In the genomic region with DNA sequence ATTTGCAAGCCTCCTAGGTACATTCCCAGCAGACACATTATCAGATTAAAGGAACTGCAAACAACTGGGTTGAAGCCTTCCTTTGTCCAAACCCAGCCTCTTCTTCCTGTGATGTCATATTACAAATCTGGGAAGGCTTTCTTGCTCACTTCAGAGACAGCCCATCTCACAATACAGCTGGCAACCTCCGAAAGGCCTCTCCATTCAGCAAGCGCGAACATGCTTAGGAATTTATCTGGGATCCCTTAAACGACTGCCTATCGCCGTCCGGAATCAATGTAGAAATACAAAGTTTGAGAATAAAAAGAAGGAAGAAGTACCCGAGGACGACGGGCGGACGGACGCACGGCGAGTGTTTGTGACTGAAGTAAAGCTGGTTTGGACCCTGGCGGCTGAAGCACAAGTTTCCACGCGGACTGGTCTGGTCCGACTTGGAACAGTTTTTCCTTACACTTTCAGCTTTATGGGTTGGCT, we compare ENCODE assay signal across 8 mouse cellular contexts. TPM values are rescaled to one million over a fixed set of nuclear protein-coding genes. Genes with fewer than 3 reads are reported as not detected.
A peak's percentile ranks its signal among the peaks of the same experiment; 100 is the strongest.
DNase-seq lines count a peak whose midpoint lies in the region; ATAC-seq and TF ChIP-seq lines count a peak whose summit lies in the region.

TSS of gene Lpar6 (plus strand) at position 48 of the 474 bp plus-strand sequence.

- peak; percentile 67 for DNase-seq in CD4-positive helper T cell, adult 2 months (ENCODE audit: low read depth, low spot score)
- peak; percentile 33 for DNase-seq in WW6 (ENCODE audit: low read depth, low spot score)
- DNase-seq in heart, postnatal 0 days (ENCODE audit: low spot score), result peak; percentile 88
- peak; percentile 81 for DNase-seq in kidney, postnatal 14 days
- DNase-seq in lung, postnatal 4 days, result peak; percentile 60 to 70
- peak; percentile 81 for DNase-seq in retina, embryonic 14.5 days (ENCODE audit: low spot score)
- no peak for DNase-seq in layer of hippocampus, postnatal 36 days

- TF ChIP-seq CTCF in heart, postnatal 0 days (IDR thresholded peaks at IDR 0.05; ENCODE audit: low read depth), result no peak

- 1% methylated on average over 19 of the region's 19 CpGs for WGBS in embryonic facial prominence, embryonic 15.5 days
- WGBS in heart, postnatal 0 days, result under 1% methylated on average over 19 of the region's 19 CpGs

- H3K4me2 ChIP-seq in embryonic facial prominence, embryonic 15.5 days (replicated peaks), result peak within 1 kb of the TSS; percentile 47
- H3K4me2 ChIP-seq in heart, postnatal 0 days (ENCODE audit: low read depth, low read length), result peak within 1 kb of the TSS; percentile 61

- H3K9me3 ChIP-seq in embryonic facial prominence, embryonic 15.5 days (replicated peaks), result no peaks in the 10 kb centered on the region
- H3K9me3 ChIP-seq in heart, postnatal 0 days (replicated peaks; ENCODE audit: control insufficient read depth, low read length), result no peaks in the 10 kb centered on the region; the same call in 1 of the 2 replicates

- ATAC-seq in embryonic facial prominence, embryonic 15.5 days (ENCODE audit: insufficient number of reproducible peaks, low FRiP score, low TSS enrichment, low read depth), result peak; percentile 82; the same call in 1 of the 2 replicates
- peak; percentile 85 for ATAC-seq in heart, postnatal 0 days (ENCODE audit: insufficient read depth, low read depth)

- H3K4me3 ChIP-seq in embryonic facial prominence, embryonic 15.5 days (replicated peaks), result peak within 1 kb of the TSS; percentile 58
- H3K4me3 ChIP-seq in heart, postnatal 0 days (ENCODE audit: low read depth, low read length), result peak within 1 kb of the TSS; percentile 70

- H3K36me3 ChIP-seq in embryonic facial prominence, embryonic 15.5 days, result no peaks in the 10 kb centered on the region
- H3K36me3 ChIP-seq in heart, postnatal 0 days (replicated peaks; ENCODE audit: control insufficient read depth, insufficient read depth, low read length), result peaks cover 6% of the 10 kb centered on the region; the same call in 1 of the 2 replicates

- H3K9ac ChIP-seq in embryonic facial prominence, embryonic 15.5 days, result peak within 1 kb of the TSS; percentile 59
- H3K9ac ChIP-seq in heart, postnatal 0 days (replicated peaks; ENCODE audit: low read depth, low read length), result peak within 1 kb of the TSS; percentile 80

- no peak for TF ChIP-seq EP300 in heart, postnatal 0 days (IDR thresholded peaks at IDR 0.05; ENCODE audit: low read depth)

- H3K27me3 ChIP-seq in embryonic facial prominence, embryonic 15.5 days, result no peaks in the 10 kb centered on the region
- no peaks in the 10 kb centered on the region for H3K27me3 ChIP-seq in heart, postnatal 0 days (ENCODE audit: control insufficient read depth, insufficient read depth, low read length)

- H3K4me1 ChIP-seq in embryonic facial prominence, embryonic 15.5 days, result peaks cover 4% of the 10 kb centered on the region; the same call in 1 of the 2 replicates
- H3K4me1 ChIP-seq in heart, postnatal 0 days (ENCODE audit: control insufficient read depth, insufficient read depth), result peaks cover 19% of the 10 kb centered on the region

- H3K27ac ChIP-seq in embryonic facial prominence, embryonic 15.5 days (replicated peaks), result peak within 1 kb of the TSS; percentile 94
- H3K27ac ChIP-seq in heart, postnatal 0 days (ENCODE audit: low read depth), result peak within 1 kb of the TSS; percentile 90

RNA-seq across cellular contexts. Expression of gene Lpar6, which starts in this region (rescaled TPM):
- polyA plus RNA-seq in embryonic facial prominence, embryonic 15.5 days (2015; fragmentation: Nextera tagmentation; extraction: Ambion mirVana), result 12.9 and 13.1 TPM in 2 replicates
- total RNA-seq in heart, postnatal 0 days (2014; rRNA removed; ENCODE audit: low replicate concordance), result 6.6 and 7.0 TPM in 2 replicates
- 7.2 and 7.8 TPM in 2 replicates for polyA plus RNA-seq in heart, postnatal 0 days (2015; fragmentation: Nextera tagmentation; extraction: Ambion mirVana)
- 1 to 10 TPM; 1.6 to 1.8 TPM for total RNA-seq in layer of hippocampus, postnatal 36 days (2021)

Comparison
In these comparisons a context has a peak if more than half of its experiments do, and no peak if none do; other contexts are left out.
1. DNase-seq: peak in CD4-positive helper T cell, adult 2 months (single experiment), WW6 (single experiment), heart, postnatal 0 days (single experiment), kidney, postnatal 14 days (single experiment), lung, postnatal 4 days (2 of 2) and retina, embryonic 14.5 days (single experiment); none in layer of hippocampus, postnatal 36 days (0 of 2).